Mouse (Mus musculus): Measurements from ENCODE around the gene Hc.
A peak's percentile ranks its signal among the peaks of the same experiment; 100 is the strongest.

The Hc gene

GRCm38 (mm10) chr2:35057243-35057642 lies 4.0 kb downstream of the Hc start:
- DNase-seq (ENCODE audit: low spot score in 2 of 2) = no peak

DNA sequence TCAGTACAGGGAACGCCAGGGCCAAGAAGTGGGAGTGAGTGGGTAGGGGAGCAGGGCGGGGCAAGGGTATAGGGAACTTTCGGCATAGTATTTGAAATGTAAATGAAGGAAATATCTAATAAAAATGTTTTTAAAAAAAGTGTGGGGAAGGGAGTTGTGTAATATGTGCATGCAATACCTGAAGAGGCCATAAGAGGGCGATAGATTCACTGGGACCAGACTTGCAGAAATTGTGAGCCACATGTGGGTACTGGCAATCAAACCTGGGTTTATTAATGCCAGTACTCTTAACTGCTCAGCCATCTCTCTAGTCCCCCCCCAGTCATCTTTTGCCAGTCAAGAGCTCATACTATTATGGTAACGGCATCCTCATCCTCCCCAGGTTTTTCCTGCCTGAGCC lies 12.4 kb downstream of the Hc start:
- peak; percentile 25 to 70 for DNase-seq (ENCODE audit: low spot score in 2 of 2)

GRCm38 (mm10) chr2:35044956-35045355 lies 16.3 kb downstream of the Hc start:
- no peak for DNase-seq (ENCODE audit: low spot score in 2 of 2)

- no peak for DNase-seq (ENCODE audit: low spot score in 2 of 2)
Observed at GRCm38 (mm10) chr2:35038580-35039375, 22.5 kb downstream of the Hc start.

DNA sequence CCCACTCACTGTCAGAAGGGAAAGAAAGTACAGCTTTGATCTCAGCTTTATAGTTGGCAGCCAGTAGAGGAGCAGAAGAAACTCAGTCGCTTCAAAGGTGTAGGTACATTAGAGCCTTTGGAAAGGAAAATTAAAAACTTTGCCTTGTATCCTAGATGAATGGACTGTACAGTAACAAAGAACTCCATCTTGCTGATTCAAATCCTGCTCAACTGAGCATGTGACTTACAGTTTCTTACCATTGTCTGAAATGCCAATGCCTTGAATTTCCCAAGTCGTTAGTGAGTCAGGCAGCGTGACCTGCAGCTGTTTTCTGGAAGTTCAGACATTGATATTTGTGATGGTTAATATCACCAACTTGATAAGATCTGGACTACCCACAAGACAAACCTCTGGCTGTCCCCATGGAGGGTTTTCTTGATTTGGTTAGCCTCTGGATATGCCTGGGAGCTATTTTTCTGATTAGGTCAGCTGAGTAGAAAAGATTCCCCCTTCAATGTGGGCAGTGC lies 36.5 kb downstream of the Hc start:
- no peak for DNase-seq (ENCODE audit: low spot score in 2 of 2)

DNA sequence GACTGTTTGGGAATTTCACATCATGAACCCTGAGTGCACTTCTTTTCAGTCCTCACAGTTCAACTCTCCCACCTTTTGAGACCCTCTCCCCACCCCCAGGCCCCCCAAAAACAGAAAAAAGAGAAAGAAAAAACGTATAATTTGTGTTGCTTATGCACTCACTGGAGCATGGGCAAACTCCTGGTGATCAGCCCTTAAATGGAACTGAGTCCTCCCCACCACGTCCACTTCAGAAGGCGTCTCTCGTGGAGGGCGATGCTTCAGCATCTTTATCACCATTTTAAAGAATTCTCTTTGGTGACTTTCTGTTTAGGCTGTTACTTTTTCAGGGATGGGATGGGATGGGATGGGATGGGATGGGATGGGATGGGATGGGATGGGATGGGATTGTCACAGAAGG lies 39.4 kb downstream of the Hc start:
- DNase-seq (ENCODE audit: low spot score in 2 of 2) = no peak

DNA sequence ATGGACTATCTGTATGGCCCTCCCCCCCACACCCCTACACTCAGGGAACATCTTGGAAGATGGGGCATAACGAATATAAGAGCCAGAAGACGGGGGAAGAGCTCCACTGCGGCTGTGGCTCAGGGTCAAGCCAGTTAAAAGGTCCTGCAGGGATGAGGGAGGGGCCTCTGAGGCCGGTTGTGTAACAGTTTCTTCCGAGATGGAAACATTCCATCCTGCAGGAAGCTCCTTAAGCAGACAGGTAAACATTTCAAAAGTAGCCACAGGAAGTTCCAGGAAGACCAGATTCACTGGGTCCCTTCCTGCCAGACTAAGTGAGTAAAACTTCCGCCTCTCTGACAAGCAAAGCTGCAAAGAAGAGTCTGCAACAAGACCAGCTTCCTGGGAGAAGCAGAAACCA lies 45.4 kb downstream of the Hc start:
- no peak for DNase-seq (ENCODE audit: low spot score in 2 of 2)

GRCm38 (mm10) chr2:35011649-35012048 lies 49.6 kb downstream of the Hc start:
- DNase-seq (ENCODE audit: low spot score in 2 of 2) = no peak

DNA sequence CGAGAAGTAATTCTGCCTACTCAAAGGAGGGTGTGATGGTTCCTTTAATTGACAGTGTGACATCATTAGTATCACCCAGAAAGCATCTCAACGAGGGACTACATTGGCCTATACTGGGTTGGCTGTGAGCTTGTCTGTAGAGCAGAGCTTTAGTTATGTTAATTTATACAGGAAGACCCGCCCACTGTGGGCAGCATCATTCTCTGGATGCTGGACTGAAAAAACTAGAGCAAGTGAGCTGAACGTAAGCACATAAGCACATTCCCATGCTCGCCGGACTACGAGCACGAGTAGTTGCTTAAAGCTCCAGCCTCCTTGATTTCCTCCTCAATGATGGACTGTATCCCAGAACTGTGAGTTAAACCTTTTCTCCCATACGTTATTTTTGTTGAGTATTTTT lies 62.3 kb downstream of the Hc start:
- no peak for DNase-seq (ENCODE audit: low spot score in 2 of 2)

DNA sequence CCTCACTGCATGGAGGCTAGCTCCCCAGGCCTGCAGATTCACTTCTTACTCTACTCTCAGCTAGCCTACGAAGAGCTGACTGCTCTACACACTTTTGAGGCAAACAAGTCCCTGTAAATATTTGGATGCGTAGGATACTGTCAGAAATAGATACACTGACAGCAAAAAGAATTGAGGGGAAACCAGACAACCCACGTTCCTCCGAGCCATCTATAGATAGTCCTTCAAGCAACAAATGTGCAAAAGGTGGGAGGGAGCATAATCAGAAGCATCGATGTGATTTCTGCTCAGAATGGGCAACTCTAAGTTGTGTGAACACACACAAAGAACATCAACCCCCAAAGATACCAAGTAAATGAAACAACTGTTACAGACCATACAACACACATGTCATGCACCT lies 64.7 kb downstream of the Hc start:
- no peak for DNase-seq (ENCODE audit: low spot score in 2 of 2)

DNA sequence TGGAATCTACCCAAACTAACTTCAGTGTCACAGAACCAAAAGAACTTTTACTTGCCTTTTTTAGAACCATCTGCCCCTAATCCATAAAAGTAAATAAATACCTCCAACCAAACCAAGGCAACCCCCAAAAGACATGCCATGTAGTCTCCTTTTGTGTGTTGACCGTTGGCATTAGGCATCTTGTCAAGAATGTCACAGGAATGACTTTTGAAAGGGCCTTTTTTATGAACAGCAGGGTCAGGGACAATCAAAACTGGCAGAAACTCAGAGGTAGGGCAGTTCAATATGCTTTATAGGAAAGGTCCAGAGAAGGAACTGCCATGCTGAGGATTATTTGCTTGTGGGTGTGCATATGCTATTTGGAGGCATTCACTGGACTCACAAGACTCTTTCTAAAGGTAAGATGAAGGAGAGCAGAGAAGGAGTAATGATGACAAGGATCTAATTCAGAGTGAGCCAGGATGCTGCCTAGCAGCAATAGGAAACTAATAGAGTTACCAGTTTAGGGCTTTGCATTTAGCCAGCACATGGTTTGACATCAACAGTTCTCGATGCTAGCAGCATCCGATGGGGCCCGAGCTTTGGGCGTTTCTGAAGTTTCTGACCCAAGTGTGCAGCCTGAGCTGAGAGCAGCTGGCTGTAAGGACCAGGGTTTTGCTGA lies 67.4 kb downstream of the Hc start:
- no peak for DNase-seq (ENCODE audit: low spot score in 2 of 2)

DNA sequence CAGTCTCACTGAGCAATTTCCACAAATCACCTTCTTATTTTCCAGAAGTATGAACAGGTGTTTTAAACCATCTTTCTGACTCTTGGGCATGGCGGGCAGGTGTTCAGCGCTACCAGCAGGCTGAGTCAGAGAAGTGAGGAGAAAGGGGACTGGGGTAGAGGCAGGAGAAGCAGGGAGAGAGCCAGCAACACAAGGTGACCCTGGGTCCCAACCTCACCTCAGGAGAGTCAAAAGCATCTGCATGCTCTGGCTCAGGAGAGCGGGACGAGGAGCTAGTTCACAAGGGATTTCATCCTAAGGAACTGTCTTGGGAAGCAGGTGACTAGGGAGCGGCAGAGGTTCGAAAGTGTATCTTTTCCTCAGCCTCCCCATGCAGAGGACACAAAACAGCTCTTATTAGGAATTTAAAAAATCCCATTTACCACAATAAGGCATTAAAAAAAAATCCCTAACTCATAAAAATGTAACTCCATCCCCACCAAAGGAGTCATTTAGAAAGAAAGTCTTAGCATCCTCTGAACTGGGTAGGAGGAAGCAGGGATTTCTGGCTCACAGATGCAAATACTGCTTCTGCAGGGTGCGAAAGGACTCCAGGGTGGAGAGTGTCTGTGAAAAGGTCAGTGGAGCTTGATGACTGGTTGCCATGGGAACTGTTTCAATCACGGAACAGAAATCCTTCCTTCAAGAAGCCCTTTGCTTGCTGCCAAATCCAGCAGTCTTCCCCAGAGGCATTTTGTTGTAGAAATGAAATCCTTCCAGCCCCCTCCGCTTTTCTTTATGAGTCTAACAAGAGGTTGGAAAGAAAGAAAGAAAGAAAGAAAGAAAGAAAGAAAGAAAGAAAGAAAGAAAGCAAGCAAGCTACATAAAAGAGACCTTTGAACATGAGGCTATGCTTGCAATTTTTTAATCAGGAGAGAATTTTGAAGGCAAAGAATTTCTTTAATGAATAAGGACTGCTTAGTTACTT lies 68.2 kb downstream of the Hc start:
- DNase-seq (ENCODE audit: low spot score in 2 of 2) = no peak

- DNase-seq (ENCODE audit: low spot score in 2 of 2) = no peak
Observed at GRCm38 (mm10) chr2:34991966-34992365, 69.3 kb downstream of the Hc start.

DNA sequence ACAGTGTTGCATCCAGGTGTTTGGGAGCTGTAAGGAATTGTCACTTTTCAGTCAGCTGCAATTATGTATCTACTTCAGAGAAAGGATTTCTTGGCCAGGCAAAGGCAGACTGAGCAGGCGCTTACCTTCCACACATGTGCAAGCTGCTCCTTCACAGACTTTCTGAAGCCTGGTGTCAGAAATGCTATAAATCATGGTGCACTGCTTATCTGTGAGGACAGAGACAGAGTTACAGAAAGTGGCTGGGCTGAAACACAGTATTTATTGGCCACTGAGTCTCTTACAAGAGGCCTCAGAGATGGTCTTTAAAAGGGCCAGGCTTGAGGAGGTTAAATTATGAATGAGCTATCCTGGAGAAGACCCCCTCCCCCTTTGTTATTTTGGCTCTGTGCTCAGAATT lies 71.5 kb downstream of the Hc start:
- DNase-seq (ENCODE audit: low spot score in 2 of 2) = no peak

DNA sequence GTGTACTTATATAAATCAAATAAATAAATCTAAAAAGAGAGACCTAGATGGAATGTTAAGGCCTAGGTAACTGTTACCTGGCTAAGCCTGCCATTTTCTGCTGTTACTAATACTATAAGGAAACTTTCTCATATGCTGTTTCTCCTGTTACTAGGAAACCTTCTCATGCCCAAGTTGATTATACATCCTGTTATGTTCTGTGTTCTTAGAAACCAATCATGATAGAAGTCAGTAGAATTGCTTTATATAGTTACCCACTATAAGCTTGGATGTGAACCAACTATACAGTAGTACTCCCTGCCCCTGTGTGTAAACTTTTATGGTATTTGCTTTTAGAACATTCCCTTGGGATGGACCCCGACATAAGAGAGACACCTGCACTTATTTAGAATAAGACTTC lies 73.6 kb downstream of the Hc start:
- no peak for DNase-seq (ENCODE audit: low spot score in 2 of 2)

GRCm38 (mm10) chr2:34984885-34985284 lies 76.4 kb downstream of the Hc start:
- no peak for DNase-seq (ENCODE audit: low spot score in 2 of 2)

DNA sequence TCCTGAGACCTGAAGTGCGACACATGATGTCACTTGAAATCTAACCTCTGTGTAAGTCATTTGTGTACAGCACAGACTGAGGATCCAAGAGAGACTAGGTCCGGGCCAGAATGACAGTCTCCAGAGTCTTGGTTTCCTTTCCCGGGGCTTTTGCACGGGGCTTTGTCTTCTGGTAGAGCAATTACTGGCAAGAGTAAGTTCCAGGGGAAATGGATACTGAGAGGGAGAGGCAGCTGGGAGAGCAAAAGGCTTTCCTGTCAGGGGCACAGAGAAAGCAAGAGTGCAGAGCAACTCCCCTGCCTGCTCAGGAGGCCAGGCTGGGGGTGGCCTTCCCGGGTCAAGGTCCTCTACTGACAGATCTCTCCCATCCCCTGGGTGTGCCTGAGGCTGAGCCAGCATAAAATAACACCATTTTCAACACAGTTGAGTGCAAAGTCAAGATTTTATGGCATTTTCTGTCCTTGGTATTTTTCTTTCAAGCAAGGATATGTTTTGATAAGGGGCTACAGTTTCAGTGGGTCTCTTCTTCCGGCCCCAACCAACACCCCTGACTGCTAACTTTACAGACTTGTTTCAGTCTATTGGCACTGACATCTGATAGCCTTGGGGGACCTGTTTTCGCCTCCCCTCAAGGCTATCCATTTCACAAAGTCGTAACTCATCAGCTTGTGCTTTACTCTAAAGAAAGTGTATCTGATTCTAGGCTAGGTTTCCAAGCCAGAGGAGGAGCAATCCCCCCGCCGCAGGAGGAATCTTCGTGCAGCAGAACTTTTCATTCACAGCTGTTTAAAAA lies 78.1 kb downstream of the Hc start:
- no peak for DNase-seq (ENCODE audit: low spot score in 2 of 2)

GRCm38 (mm10) chr2:34982096-34982724 lies 79.0 kb downstream of the Hc start:
- DNase-seq (ENCODE audit: low spot score in 2 of 2) = no peak

- DNase-seq (ENCODE audit: low spot score in 2 of 2) = no peak
Observed at GRCm38 (mm10) chr2:34979459-34980011, 81.7 kb downstream of the Hc start.

DNA sequence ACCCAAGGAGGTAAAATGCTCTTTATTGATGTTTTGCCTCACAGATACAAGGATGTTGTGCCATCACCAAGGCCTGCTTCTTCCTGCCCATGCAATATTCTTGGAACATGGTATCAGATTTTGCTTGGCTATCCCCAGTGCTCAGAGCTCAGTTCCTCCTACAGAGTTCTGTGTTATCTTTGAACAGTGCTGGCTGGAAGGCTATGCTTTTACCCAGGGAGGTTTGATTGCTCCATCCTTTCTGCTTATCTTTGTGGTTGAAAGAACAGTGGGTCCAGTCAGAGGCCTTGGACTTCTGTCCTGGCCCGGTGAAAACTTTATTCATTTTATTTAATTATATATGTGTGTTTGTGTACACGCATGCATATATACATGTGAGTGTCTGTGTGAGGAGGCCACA lies 83.0 kb downstream of the Hc start:
- no peak for DNase-seq (ENCODE audit: low spot score in 2 of 2)
